Mouse (Mus musculus): ENCODE data around the gene Nes.

Gene Nes

GRCm38 (mm10) chr3:87970939-87971488 is at the start of gene Nes:
TSS of gene Nes (plus strand) at chr3:87971078.
- DNase-seq (ENCODE audit: low spot score in 2 of 2) = peak in 1 of 2 experiments; percentile 16

- DNase-seq (ENCODE audit: low spot score in 2 of 2) = no peak
Observed at GRCm38 (mm10) chr3:87924996-87925395, 45.9 kb upstream of the Nes start.

GRCm38 (mm10) chr3:87927452-87927851 is 43.4 kb upstream of the Nes start:
- no peak for DNase-seq (ENCODE audit: low spot score in 2 of 2)

- DNase-seq (ENCODE audit: low spot score in 2 of 2) = no peak
Observed at GRCm38 (mm10) chr3:87929341-87930077, 41.4 kb upstream of the Nes start.

GRCm38 (mm10) chr3:87930078-87930795 is 40.6 kb upstream of the Nes start, which contains the start of the genes Isg20l2 and Rrnad1:
TSS of gene Isg20l2 (plus strand) at chr3:87930314.
TSS of gene Rrnad1 (minus strand) at chr3:87930717.
- DNase-seq (ENCODE audit: low spot score in 2 of 2) = peak; percentile 93 to 95

- DNase-seq (ENCODE audit: low spot score in 2 of 2) = no peak
Observed at GRCm38 (mm10) chr3:87934026-87934425, 36.9 kb upstream of the Nes start.

- no peak for DNase-seq (ENCODE audit: low spot score in 2 of 2)
Observed at GRCm38 (mm10) chr3:87934501-87934900, 36.4 kb upstream of the Nes start.

GRCm38 (mm10) chr3:87935201-87935600 is 35.7 kb upstream of the Nes start:
- no peak for DNase-seq (ENCODE audit: low spot score in 2 of 2)

GRCm38 (mm10) chr3:87935776-87936175 is 35.1 kb upstream of the Nes start:
- peak in 1 of 2 experiments; percentile 80 for DNase-seq (ENCODE audit: low spot score in 2 of 2)

- no peak for DNase-seq (ENCODE audit: low spot score in 2 of 2)
Observed at GRCm38 (mm10) chr3:87940611-87941010, 30.3 kb upstream of the Nes start.

GRCm38 (mm10) chr3:87942471-87942870 is 28.4 kb upstream of the Nes start:
- no peak for DNase-seq (ENCODE audit: low spot score in 2 of 2)

- DNase-seq (ENCODE audit: low spot score in 2 of 2) = no peak
Observed at GRCm38 (mm10) chr3:87943586-87943985, 27.3 kb upstream of the Nes start.

GRCm38 (mm10) chr3:87944838-87945600 is 25.9 kb upstream of the Nes start:
- no peak for DNase-seq (ENCODE audit: low spot score in 2 of 2)

GRCm38 (mm10) chr3:87945781-87946540 is 24.9 kb upstream of the Nes start:
- DNase-seq (ENCODE audit: low spot score in 2 of 2) = no peak

- no peak for DNase-seq (ENCODE audit: low spot score in 2 of 2)
Observed at GRCm38 (mm10) chr3:87946541-87946860, 24.4 kb upstream of the Nes start.

GRCm38 (mm10) chr3:87947056-87947810 is 23.6 kb upstream of the Nes start:
- no peak for DNase-seq (ENCODE audit: low spot score in 2 of 2)

- no peak for DNase-seq (ENCODE audit: low spot score in 2 of 2)
Observed at GRCm38 (mm10) chr3:87947811-87948199, 23.1 kb upstream of the Nes start.

- DNase-seq (ENCODE audit: low spot score in 2 of 2) = no peak
Observed at GRCm38 (mm10) chr3:87948378-87949265, 22.3 kb upstream of the Nes start, which contains the start of gene Crabp2. TSS of gene Crabp2 (plus strand) at chr3:87948666.

- no peak for DNase-seq (ENCODE audit: low spot score in 2 of 2)
Observed at GRCm38 (mm10) chr3:87949266-87949954, 21.5 kb upstream of the Nes start.

All from thymus, postnatal 10 days (tissue).